Mouse (Mus musculus) macrophage (primary cell): Measurements from ENCODE around the gene Zcchc3. TPM values are rescaled to one million over a fixed set of nuclear protein-coding genes. Genes with fewer than 3 reads are reported as not detected.

Source experiments
- polyA plus RNA-seq: library from polyadenylated mRNA; stranded (reverse); fragments of 250-400 nt; gene quantifications from 3 replicates; pipeline ENCODE4 v1.2.4, GENCODE M21; 2018; ENCODE audit warnings: inconsistent platforms

The Zcchc3 gene
- polyA plus RNA-seq, 1 experiment from 2014 or later, result 0.98 TPM

Other genes with a start within 250 kb of the Zcchc3 start
- 49.1 to 60.8 TPM (median 53.2 TPM) in 3 replicates for gene Csnk2a1, start 188.2 kb downstream of the Zcchc3 start, polyA plus RNA-seq
- gene Tbc1d20, start 121.2 kb downstream of the Zcchc3 start, polyA plus RNA-seq, result 59.0 to 70.5 TPM (median 69.3 TPM) in 3 replicates
- 29.7 to 57.1 TPM (median 51.6 TPM) in 3 replicates for gene Rbck1, start 82.4 kb downstream of the Zcchc3 start, polyA plus RNA-seq
- gene Trib3, start 71.0 kb downstream of the Zcchc3 start, polyA plus RNA-seq, result 0.29 to 1.5 TPM (median 0.45 TPM) in 3 replicates
- not detected in 3 replicates for gene Nrsn2, start 38.4 kb downstream of the Zcchc3 start, polyA plus RNA-seq
- gene Sox12, start 17.0 kb downstream of the Zcchc3 start, polyA plus RNA-seq, result 0.11 to 0.15 TPM in 2 of 3 replicates, not detected in the other
- gene 6820408C15Rik, start 560 bp upstream of the Zcchc3 start, polyA plus RNA-seq, result not detected in 3 replicates
- gene Defb23, start 49.6 kb upstream of the Zcchc3 start, polyA plus RNA-seq, result not detected in 3 replicates
- gene Defb20, start 62.0 kb upstream of the Zcchc3 start, polyA plus RNA-seq, result not detected in 3 replicates
- gene Defb22, start 75.1 kb upstream of the Zcchc3 start, polyA plus RNA-seq, result not detected in 3 replicates
- not detected in 3 replicates for gene Defb26, start 96.7 kb upstream of the Zcchc3 start, polyA plus RNA-seq
- not detected in 3 replicates for gene Defb28, start 103.2 kb upstream of the Zcchc3 start, polyA plus RNA-seq
- gene Defb29, start 125.1 kb upstream of the Zcchc3 start, polyA plus RNA-seq, result not detected in 3 replicates
- not detected in 3 replicates for gene Gm17416, start 154.3 kb upstream of the Zcchc3 start, polyA plus RNA-seq
- gene Defb21, start 157.7 kb upstream of the Zcchc3 start, polyA plus RNA-seq, result not detected in 3 replicates
- not detected in 3 replicates for gene Defb19, start 165.3 kb upstream of the Zcchc3 start, polyA plus RNA-seq
- gene Defb45, start 184.4 kb upstream of the Zcchc3 start, polyA plus RNA-seq, result not detected in 3 replicates
- not detected in 3 replicates for gene Defb36, start 189.3 kb upstream of the Zcchc3 start, polyA plus RNA-seq
- gene Defb25, start 208.0 kb upstream of the Zcchc3 start, polyA plus RNA-seq, result not detected in 3 replicates
- gene Rem1, start 211.9 kb upstream of the Zcchc3 start, polyA plus RNA-seq, result not detected in 3 replicates